Mouse (Mus musculus) heart, embryonic 12.5 days (tissue): ENCODE measurements at regions not wholly inside any gene's neighbourhood (a gene's known extent, or its start where the extent isn't known, plus 50 kb on each side); places are given as distances from the start of the nearest gene placed in this dataset.

Experiments
- ATAC-seq: fragments of 200-750 bp; cut with Nextera tagmentation; 2 replicates; pipeline ENCODE4 v1.8.0; 2017; ENCODE audit warnings: moderate TSS enrichment, moderate library complexity; ENCODE audit not compliant: insufficient number of reproducible peaks, low FRiP score
- H3K27ac ChIP-seq: fragments of 300-500 bp; sonication (generic); 2 replicates; pipeline ENCODE4 v1.5.1; 2016; ENCODE audit warnings: mild to moderate bottlenecking, moderate library complexity; ENCODE audit not compliant: poor library complexity, severe bottlenecking
- H3K27me3 ChIP-seq: fragments of 300-500 bp; sonication (generic); replicated peaks from 2 replicates; pipeline ENCODE4 v1.6.1; 2016; ENCODE audit warnings: mild to moderate bottlenecking, moderate library complexity
- H3K36me3 ChIP-seq: fragments of 300-500 bp; sonication (generic); 2 replicates; pipeline ENCODE4 v1.6.1; 2016; ENCODE audit warnings: mild to moderate bottlenecking, moderate library complexity
- H3K4me1 ChIP-seq: fragments of 300-500 bp; sonication (generic); replicated peaks from 2 replicates; pipeline ENCODE4 v1.6.1; 2016; ENCODE audit warnings: mild to moderate bottlenecking
- H3K4me2 ChIP-seq: fragments of 300-500 bp; sonication (generic); 2 replicates; pipeline ENCODE4 v1.6.1; 2016; ENCODE audit warnings: mild to moderate bottlenecking, moderate library complexity
- H3K4me3 ChIP-seq: fragments of 300-500 bp; sonication (generic); 2 replicates; pipeline ENCODE4 v1.5.1; 2016; ENCODE audit warnings: mild to moderate bottlenecking
- H3K9ac ChIP-seq: fragments of 300-500 bp; sonication (generic); 2 replicates; pipeline ENCODE4 v1.6.1; 2016; ENCODE audit warnings: mild to moderate bottlenecking, moderate library complexity
- H3K9me3 ChIP-seq: fragments of 300-500 bp; sonication (generic); replicated peaks from 2 replicates; pipeline ENCODE4 v1.6.1; 2016; ENCODE audit warnings: mild to moderate bottlenecking, moderate library complexity
- WGBS: fragments of 180-500 bp; shearing (Covaris S2); methylation state at CpG from one replicate; pipeline ENCODE4 v1.1.7; 2016; 5-methylcytosine and 5-hydroxymethylcytosine counted together

GRCm38 (mm10) chr15:6934564-6934980, 59.8 kb upstream of the Osmr start:
- Histone ChIP-seq H3K27me3 (no peaks in the 10 kb centered on the region), H3K4me3 (no peak overlapping the region), H3K9ac (no peak overlapping the region), H3K4me2 (no peak overlapping the region), H3K36me3 (no peaks in the 10 kb centered on the region), H3K27ac (no peak overlapping the region), H3K9me3 (no peaks in the 10 kb centered on the region), H3K4me1 (no peaks in the 10 kb centered on the region)
- peak; percentile 79 for ATAC-seq
- 53% methylated on average over 4 of the region's 4 CpGs for WGBS

DNA sequence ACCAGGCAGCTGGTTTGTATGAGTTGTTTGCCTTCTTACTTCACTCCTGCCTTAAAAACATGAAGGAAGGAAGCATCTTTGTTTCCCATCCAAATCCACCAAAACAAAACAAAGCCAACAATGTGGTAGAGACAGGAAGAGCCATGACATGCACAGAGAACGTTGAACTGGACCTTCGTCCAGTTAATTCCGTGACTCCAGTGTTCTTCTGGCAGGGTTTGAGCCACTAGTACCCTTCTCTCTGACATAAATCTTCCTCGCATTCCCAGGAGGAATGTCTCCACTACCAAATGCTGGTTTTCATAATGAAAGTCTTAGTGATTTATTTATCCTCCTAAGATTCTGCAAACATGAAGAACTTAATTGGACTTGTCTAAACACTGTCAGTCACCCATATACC, 66.7 kb upstream of the Osmr start:
- WGBS = 63% methylated on average over 4 of the region's 4 CpGs
- no peaks in the 10 kb centered on the region for H3K27me3 ChIP-seq
- no peak overlapping the region for H3K4me2 ChIP-seq
- no peaks in the 10 kb centered on the region for H3K36me3 ChIP-seq
- H3K27ac ChIP-seq = no peak overlapping the region
- ATAC-seq = no peak
- H3K4me3 ChIP-seq = no peak overlapping the region
- H3K9ac ChIP-seq = no peak overlapping the region
- peaks cover 5% of the 10 kb centered on the region; the same call in 1 of the 2 replicates for H3K9me3 ChIP-seq
- H3K4me1 ChIP-seq = no peaks in the 10 kb centered on the region

GRCm38 (mm10) chr15:6949236-6949635, 74.5 kb upstream of the Osmr start:
- no peaks in the 10 kb centered on the region for H3K36me3 ChIP-seq
- H3K27ac ChIP-seq = no peak overlapping the region
- no peak for ATAC-seq
- H3K4me2 ChIP-seq = no peak overlapping the region
- 78% methylated on average over 5 of the region's 5 CpGs for WGBS
- H3K27me3 ChIP-seq = no peaks in the 10 kb centered on the region
- no peak overlapping the region for H3K4me3 ChIP-seq
- H3K9me3 ChIP-seq = peaks cover 5% of the 10 kb centered on the region; the same call in 1 of the 2 replicates
- no peak overlapping the region for H3K9ac ChIP-seq
- H3K4me1 ChIP-seq = 0 out of 2 replicates have a peak, but pooled peaks cover 4% of the 10 kb centered on the region

DNA sequence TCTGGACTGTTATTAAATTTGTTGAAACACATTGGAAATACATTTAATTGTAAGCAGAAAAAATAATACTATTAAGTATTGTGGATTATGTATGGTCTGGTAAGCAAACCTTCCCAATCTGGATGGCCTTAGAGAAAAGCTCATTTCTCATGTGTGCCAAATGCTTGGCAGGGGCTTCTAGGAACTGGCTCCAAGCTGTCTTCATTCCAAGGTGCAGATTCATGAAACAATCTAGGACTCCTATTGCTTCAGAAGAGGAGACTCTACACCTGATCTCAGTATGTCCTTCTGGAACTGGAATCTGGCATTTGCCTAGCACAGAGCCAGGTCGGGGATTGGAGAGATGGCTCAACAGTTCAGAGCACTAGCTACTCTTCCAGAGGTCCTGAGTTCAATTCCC, 74.9 kb upstream of the Osmr start:
- no peaks in the 10 kb centered on the region for H3K27me3 ChIP-seq
- no peak overlapping the region for H3K4me3 ChIP-seq
- H3K9me3 ChIP-seq = peaks cover 2% of the 10 kb centered on the region; the same call in 1 of the 2 replicates
- H3K9ac ChIP-seq = no peak overlapping the region
- WGBS = 85% methylated on average over 1 of the region's 1 CpGs
- H3K4me1 ChIP-seq = 0 out of 2 replicates have a peak, but pooled peaks cover 4% of the 10 kb centered on the region
- no peaks in the 10 kb centered on the region for H3K36me3 ChIP-seq
- no peak overlapping the region for H3K4me2 ChIP-seq
- no peak for ATAC-seq
- no peak overlapping the region for H3K27ac ChIP-seq

DNA sequence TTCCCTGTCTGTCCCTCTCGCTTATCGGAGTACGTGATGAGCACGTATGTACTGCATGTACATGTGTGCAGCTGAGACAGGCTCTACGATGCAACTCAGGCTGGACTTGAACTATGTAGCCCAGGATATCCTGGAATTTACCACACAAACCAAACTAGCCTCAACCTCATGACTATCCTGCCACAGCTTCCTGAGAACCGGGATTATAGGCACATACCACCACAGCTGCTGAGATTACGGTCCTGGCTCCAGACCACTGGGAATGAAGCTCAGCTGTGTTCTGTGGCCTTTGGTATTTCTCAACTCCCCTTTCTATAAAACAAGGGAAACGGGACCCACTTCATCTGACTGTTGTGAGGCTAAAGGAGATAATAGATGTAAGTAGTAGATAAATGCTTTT, 75.7 kb upstream of the Osmr start:
- Histone ChIP-seq H3K4me3 (no peak overlapping the region), H3K27ac (no peak overlapping the region), H3K4me2 (no peak overlapping the region), H3K36me3 (no peaks in the 10 kb centered on the region), H3K27me3 (no peaks in the 10 kb centered on the region), H3K9me3 (no peaks in the 10 kb centered on the region), H3K4me1 (0 out of 2 replicates have a peak, but pooled peaks cover 4% of the 10 kb centered on the region), H3K9ac (no peak overlapping the region)
- WGBS = 84% methylated on average over 8 of the region's 8 CpGs
- ATAC-seq = no peak

DNA sequence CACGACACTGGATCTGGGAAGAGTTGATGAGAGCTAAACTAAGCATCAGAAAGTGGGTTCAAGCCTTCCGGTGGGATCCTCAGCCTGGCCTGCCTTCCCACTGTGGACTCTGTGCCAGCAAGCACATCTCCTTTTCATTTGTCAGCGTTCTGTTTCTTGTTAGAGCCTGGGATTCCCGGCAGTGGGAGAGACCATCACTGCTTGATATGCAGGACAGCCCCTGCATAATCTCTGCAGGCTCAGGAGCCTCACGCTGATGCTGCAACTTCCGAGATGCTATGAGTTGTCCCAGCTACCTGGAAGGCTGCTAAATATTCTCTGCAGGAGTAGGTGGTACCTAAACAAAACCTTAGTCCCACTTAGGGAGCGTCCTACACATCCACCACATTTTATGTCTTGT, 78.8 kb upstream of the Osmr start:
- no peak for ATAC-seq
- WGBS = 23% methylated on average over 7 of the region's 7 CpGs

GRCm38 (mm10) chr15:6953970-6954791, 79.4 kb upstream of the Osmr start:
- no peak for ATAC-seq
- H3K36me3 ChIP-seq = no peaks in the 10 kb centered on the region
- H3K9ac ChIP-seq = no peak overlapping the region
- no peak overlapping the region for H3K27ac ChIP-seq
- 0 out of 2 replicates have a peak, but pooled peaks cover 4% of the 10 kb centered on the region for H3K4me1 ChIP-seq
- no peaks in the 10 kb centered on the region for H3K9me3 ChIP-seq
- no peak overlapping the region for H3K4me3 ChIP-seq
- WGBS = 53% methylated on average over 9 of the region's 9 CpGs
- no peak overlapping the region for H3K4me2 ChIP-seq
- no peaks in the 10 kb centered on the region for H3K27me3 ChIP-seq

More for the DNA sequence above, 78.8 kb upstream of the Osmr start:
- Histone ChIP-seq H3K9me3 (no peaks in the 10 kb centered on the region), H3K36me3 (no peaks in the 10 kb centered on the region), H3K27ac (no peak overlapping the region), H3K4me1 (0 out of 2 replicates have a peak, but pooled peaks cover 4% of the 10 kb centered on the region), H3K4me2 (no peak overlapping the region), H3K4me3 (no peak overlapping the region), H3K27me3 (no peaks in the 10 kb centered on the region), H3K9ac (no peak overlapping the region)

- Histone ChIP-seq H3K36me3 (no peaks in the 10 kb centered on the region), H3K27me3 (no peaks in the 10 kb centered on the region), H3K4me1 (no peaks in the 10 kb centered on the region), H3K9ac (no peak overlapping the region), H3K4me3 (no peak overlapping the region), H3K27ac (no peak overlapping the region), H3K4me2 (no peak overlapping the region), H3K9me3 (no peaks in the 10 kb centered on the region)
- 82% methylated on average over 8 of the region's 8 CpGs for WGBS
- ATAC-seq = no peak
These were observed 85.1 kb upstream of the Osmr start for GRCm38 (mm10) chr15:6959911-6960310.

DNA sequence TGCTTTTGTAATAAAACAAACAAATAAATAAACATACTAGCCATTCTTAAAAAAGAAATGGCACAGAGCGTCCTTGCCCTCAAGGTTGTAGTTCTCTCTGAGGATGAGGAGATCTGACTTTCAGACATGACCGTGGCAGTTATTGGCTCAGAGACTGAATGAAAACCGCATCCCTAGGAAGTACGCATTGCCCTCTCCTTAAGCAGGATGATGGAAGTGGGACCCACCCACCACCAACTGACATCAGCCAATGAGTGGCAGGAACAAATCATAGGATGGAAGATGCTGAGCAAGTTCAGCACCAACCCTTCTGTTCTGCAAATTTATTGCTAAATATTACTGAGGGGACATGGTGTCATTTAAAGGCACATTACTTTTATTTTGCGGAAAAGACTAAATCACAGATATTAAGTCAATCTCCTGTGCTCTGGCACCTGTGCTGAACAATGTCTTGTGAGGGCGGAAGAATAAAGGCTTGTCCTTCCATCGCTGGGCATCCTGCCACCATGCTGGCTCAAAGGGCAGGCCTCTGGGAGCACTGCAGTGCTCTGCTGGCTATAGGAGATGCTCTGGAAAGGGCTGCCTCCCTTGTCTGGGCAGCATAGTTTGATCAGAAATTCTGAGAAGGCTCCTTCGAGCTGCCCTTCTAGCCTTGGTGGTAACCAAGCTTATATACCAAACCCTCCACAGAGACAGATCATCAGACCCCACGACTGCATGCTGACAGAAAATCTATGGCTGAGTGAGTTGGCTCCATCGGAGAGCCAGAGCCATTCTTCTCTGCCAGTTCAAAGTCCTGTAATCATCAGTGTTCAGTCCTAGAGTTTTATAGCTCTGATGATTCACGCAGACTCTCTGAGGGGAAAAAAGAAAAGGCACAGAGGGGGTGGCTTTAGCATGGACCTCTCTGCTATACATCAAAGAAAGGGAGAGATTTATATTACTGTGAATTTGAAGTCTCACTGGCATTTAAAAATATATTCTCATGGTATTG, 86.3 kb upstream of the Osmr start:
- WGBS = 85% methylated on average over 11 of the region's 11 CpGs
- no peaks in the 10 kb centered on the region for H3K9me3 ChIP-seq
- H3K9ac ChIP-seq = no peak overlapping the region
- no peaks in the 10 kb centered on the region for H3K4me1 ChIP-seq
- no peak for ATAC-seq
- no peaks in the 10 kb centered on the region for H3K36me3 ChIP-seq
- no peak overlapping the region for H3K4me2 ChIP-seq
- H3K27ac ChIP-seq = no peak overlapping the region
- H3K27me3 ChIP-seq = no peaks in the 10 kb centered on the region
- no peak overlapping the region for H3K4me3 ChIP-seq

GRCm38 (mm10) chr15:6964635-6965034, 89.9 kb upstream of the Osmr start:
- H3K27me3 ChIP-seq = no peaks in the 10 kb centered on the region
- H3K27ac ChIP-seq = no peak overlapping the region
- no peak overlapping the region for H3K4me2 ChIP-seq
- H3K4me1 ChIP-seq = no peaks in the 10 kb centered on the region
- ATAC-seq = no peak
- H3K4me3 ChIP-seq = no peak overlapping the region
- H3K36me3 ChIP-seq = no peaks in the 10 kb centered on the region
- H3K9me3 ChIP-seq = no peaks in the 10 kb centered on the region
- H3K9ac ChIP-seq = no peak overlapping the region
- 80% methylated on average over 4 of the region's 4 CpGs for WGBS

DNA sequence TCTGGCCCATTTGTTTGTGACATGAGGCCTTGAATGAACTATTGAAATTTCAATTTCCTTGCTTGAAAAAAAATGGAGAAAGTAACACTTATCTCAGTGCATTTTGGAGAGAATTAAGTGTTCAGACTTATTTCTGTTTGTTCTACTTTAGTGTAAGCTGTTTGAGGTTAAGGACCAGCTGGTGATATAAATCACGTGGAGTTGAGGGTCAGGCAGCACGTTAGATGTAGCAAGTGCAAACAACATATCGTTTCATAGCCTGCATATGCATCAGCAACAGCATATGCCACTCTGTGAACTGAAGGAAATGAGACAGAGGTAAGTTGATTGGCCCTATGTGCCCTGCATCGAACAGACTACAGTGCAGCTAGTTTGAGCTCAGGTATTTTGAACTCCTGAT, 90.7 kb upstream of the Osmr start:
- no peak for ATAC-seq
- Histone ChIP-seq H3K4me1 (no peaks in the 10 kb centered on the region), H3K9ac (no peak overlapping the region), H3K9me3 (no peaks in the 10 kb centered on the region), H3K27ac (no peak overlapping the region), H3K27me3 (no peaks in the 10 kb centered on the region), H3K36me3 (no peaks in the 10 kb centered on the region), H3K4me2 (no peak overlapping the region), H3K4me3 (no peak overlapping the region)
- 76% methylated on average over 4 of the region's 4 CpGs for WGBS
